Mouse (Mus musculus): ENCODE results near the gene Dtd1. TPM values are rescaled to one million over a fixed set of nuclear protein-coding genes. Genes with fewer than 3 reads are reported as not detected.

Gene Dtd1
- polyA plus RNA-seq, 1 experiment from 2014 or later, result 80.8 TPM

DNA sequence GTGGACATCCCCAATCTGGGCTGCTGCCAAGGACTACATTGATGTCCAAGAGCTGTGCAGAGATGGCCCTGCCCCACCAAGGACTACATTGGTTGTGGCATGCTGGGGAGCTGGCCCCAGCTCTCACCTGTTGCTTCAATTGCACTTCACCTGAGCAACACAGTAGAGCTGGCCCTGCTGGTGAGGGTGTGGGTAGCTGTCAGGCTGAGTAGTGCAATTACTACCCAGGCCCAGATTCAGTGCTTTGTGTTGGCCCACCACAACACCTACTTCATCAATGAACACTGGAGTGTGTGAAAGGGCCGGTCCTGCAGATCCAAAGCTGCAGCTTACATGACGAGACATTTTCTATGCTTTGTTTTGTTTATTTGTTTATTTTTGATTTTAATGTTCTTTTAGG, 93.1 kb downstream of the Dtd1 start:
- WGBS, result 95% methylated on average over 2 of the region's 2 CpGs
- H3K27me3 ChIP-seq, result no peaks in the 10 kb centered on the region

DNA sequence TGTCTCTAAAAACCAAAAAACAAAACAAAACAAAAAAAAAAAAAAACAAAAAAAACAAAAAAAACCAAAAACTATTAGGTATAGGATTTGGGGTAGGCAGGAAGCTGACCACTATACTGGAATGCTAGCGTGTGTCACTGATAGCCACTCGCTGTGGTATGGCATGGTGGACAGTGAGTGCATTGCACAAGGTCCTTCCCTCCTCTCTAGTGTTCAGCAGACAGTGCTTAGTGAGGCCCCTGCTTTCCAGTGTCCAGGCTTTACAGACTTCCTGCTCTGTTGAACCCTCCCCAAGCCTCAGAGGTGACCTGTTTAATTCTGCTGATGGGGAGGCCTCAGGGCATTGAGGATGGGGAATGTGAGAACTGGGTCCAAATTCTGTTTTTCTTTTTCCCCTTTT, 95.2 kb downstream of the Dtd1 start:
- ATAC-seq, result no peak
- no peaks in the 10 kb centered on the region for H3K27me3 ChIP-seq
- H3K9ac ChIP-seq (replicated peaks), result no peak overlapping the region
- H3K4me2 ChIP-seq (replicated peaks), result no peak overlapping the region
- H3K4me1 ChIP-seq (replicated peaks), result no peaks in the 10 kb centered on the region
- no peaks in the 10 kb centered on the region for H3K9me3 ChIP-seq
- no peak overlapping the region for H3K4me3 ChIP-seq (replicated peaks)
- no peak overlapping the region for H3K27ac ChIP-seq
- WGBS, result 94% methylated on average over 2 of the region's 2 CpGs
- no peaks in the 10 kb centered on the region for H3K36me3 ChIP-seq

More for the DNA sequence above, 93.1 kb downstream of the Dtd1 start:
- Histone ChIP-seq H3K4me2 (replicated peaks) (no peak overlapping the region), H3K4me3 (replicated peaks) (no peak overlapping the region), H3K9ac (replicated peaks) (no peak overlapping the region), H3K9me3 (no peaks in the 10 kb centered on the region), H3K4me1 (replicated peaks) (no peaks in the 10 kb centered on the region), H3K27ac (no peak overlapping the region), H3K36me3 (no peaks in the 10 kb centered on the region)
- no peak; the same call in 1 of the 2 replicates for ATAC-seq

DNA sequence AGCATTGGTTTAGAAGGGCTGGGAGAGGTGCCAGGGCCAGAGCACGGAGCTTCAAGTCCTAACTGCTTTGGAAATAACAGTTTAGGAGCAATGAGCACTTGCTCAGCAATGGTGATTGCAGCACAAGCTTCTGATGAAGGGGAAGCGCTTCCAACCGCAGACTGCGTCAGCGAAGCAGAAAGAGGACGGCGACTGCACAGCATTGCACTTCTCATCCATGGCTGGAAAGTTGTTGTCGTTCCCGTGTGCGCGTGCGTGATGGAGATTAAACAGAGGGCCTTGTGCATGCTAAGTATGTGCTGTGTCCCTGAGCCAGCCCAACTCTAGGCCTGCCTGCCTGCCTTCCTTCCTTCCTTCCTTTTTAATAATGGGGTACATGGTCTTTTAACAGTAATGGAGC, 98.3 kb downstream of the Dtd1 start:
- Histone ChIP-seq H3K36me3 (no peaks in the 10 kb centered on the region), H3K9ac (replicated peaks) (no peak overlapping the region), H3K27me3 (no peaks in the 10 kb centered on the region), H3K4me1 (replicated peaks) (no peaks in the 10 kb centered on the region), H3K4me2 (replicated peaks) (no peak overlapping the region), H3K4me3 (replicated peaks) (no peak overlapping the region), H3K27ac (no peak overlapping the region), H3K9me3 (no peaks in the 10 kb centered on the region)
- 93% methylated on average over 12 of the region's 12 CpGs for WGBS
- no peak for ATAC-seq

DNA sequence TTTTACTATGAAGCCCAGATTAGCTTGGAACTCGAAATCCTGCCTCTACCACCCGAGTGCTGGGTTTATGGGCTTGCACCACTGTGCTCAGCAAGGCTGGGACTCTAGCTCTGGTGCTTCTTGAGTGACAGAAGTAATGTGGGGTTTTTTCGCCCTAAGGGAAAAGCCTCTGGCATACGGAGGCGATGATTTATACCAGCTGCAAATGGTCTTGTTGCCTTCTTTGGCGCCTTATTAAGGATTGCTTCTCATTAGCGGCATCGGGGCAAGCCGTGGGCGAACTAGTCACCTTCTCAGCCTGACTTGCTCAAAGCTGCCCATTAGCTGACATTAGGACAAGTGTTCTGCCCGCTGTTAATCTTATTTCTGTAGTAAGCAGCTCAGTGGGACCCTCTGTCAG, 100.9 kb downstream of the Dtd1 start:
- H3K9me3 ChIP-seq, result no peaks in the 10 kb centered on the region
- WGBS, result 85% methylated on average over 11 of the region's 11 CpGs
- H3K27me3 ChIP-seq, result no peaks in the 10 kb centered on the region
- H3K4me3 ChIP-seq (replicated peaks), result no peak overlapping the region
- no peak overlapping the region for H3K27ac ChIP-seq
- H3K36me3 ChIP-seq, result no peaks in the 10 kb centered on the region
- ATAC-seq, result no peak
- H3K9ac ChIP-seq (replicated peaks), result no peak overlapping the region
- H3K4me2 ChIP-seq (replicated peaks), result no peak overlapping the region
- H3K4me1 ChIP-seq (replicated peaks), result no peaks in the 10 kb centered on the region

DNA sequence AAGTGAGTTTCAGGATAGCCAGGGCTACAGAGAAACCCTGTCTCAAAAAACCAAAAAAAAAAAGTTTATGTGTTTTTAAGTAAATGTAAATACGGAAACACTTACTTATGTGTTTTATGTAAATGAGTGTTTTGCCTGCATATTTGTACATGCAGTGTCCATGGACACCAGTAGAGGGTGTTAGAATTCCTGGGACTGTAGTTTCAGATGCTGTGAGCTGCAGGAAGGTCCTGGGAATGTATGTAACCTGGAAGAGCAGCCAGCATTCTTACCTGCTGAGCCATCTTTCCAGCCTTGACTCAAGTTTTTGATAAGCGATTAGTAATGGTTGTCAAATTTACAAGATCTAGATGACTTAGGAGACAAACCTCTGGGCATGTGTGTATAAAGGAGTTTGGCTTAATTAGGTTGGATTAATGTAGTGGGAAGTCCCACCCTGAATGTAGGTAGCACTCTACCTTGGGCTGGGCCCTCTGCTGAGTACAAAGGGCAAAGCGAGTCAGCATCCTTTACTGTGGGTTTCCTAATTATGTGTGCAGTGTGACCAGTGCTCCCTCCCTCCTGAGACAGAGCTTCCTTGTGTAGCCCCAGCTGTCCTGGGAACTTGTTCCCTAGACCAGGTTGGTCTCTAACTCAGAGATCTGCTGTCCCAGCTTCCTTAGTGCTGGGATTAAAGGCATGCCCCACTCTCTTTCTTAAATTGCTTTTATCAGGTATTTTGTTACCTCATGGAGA, 101.9 kb downstream of the Dtd1 start:
- H3K36me3 ChIP-seq, result no peaks in the 10 kb centered on the region
- ATAC-seq, result no peak
- 91% methylated on average over 3 of the region's 3 CpGs for WGBS

DNA sequence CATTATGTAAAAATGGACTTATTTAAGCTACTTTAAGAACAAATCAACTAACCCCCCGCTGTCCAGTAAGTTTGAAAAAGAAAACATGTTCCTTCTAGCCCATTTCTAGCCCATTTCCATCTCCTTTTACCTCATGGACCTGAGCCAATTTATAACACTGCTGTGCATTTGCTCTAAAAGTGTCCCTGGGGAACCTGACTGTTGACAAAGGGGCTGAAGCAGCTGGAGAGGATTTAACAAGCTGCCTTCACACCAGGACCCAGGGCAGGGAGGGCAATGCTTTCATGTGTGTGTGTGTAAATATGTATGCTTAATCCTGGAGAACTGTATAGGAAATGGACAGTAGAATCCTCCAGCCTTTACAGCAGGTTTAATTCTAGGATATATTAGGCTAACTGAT, 109.6 kb downstream of the Dtd1 start:
- Histone ChIP-seq H3K9ac (replicated peaks) (no peak overlapping the region), H3K4me3 (replicated peaks) (no peak overlapping the region), H3K4me1 (replicated peaks) (peaks cover 18% of the 10 kb centered on the region), H3K27me3 (no peaks in the 10 kb centered on the region), H3K9me3 (no peaks in the 10 kb centered on the region), H3K4me2 (replicated peaks) (no peak overlapping the region), H3K36me3 (no peaks in the 10 kb centered on the region), H3K27ac (no peak overlapping the region)
- 46% methylated on average over 1 of the region's 1 CpGs for WGBS
- ATAC-seq, result peak; percentile 77

More for the DNA sequence above, 101.9 kb downstream of the Dtd1 start:
- Histone ChIP-seq H3K27ac (no peak overlapping the region), H3K9me3 (no peaks in the 10 kb centered on the region), H3K4me1 (replicated peaks) (no peaks in the 10 kb centered on the region), H3K9ac (replicated peaks) (no peak overlapping the region), H3K4me2 (replicated peaks) (no peak overlapping the region), H3K4me3 (replicated peaks) (no peak overlapping the region), H3K27me3 (no peaks in the 10 kb centered on the region)

DNA sequence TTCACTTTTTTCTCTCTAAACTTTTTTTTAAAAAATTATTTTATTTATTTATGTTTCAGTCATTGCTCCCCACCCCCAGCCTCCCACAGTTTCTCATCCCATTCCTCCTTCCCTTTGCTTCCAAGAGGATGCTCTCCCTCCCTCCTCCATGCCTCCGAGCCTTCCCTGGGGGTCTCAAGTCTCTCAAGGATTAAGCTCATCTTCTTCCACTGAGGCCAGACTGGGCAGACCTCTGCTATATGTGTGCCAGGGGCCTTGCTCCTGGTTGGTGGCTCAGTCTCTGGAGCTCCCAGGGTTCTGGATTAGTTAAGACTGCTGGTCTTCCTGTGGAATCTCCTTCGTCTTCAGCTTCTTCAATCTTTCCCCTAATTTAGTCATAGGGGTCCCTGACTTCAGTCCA, 110.0 kb downstream of the Dtd1 start:
- Histone ChIP-seq H3K4me1 (replicated peaks) (peaks cover 18% of the 10 kb centered on the region), H3K4me3 (replicated peaks) (no peak overlapping the region), H3K9me3 (no peaks in the 10 kb centered on the region), H3K4me2 (replicated peaks) (no peak overlapping the region), H3K36me3 (no peaks in the 10 kb centered on the region), H3K9ac (replicated peaks) (no peak overlapping the region), H3K27me3 (no peaks in the 10 kb centered on the region), H3K27ac (peak overlapping the region; percentile 58)
- 62% methylated on average over 2 of the region's 2 CpGs for WGBS
- no peak for ATAC-seq

DNA sequence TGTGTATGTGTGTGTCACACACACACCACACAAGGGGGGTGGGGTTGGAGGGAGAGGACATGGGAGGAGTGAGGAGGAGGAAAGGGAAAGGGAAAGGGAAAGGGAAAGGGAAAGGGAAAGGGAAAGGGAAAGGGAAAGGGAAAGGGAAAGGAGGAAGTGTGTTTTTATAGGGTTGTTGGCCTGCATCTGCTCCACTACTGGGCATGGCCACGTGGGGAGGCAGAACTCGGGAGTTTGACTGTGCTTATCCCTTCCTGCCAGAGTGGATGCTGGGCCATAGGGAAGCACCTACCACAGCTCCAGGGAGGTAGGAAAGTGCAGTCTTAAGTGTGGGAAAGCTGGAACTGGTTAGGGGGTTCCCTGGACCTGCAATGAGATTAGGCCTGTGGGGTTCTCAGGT, 114.9 kb downstream of the Dtd1 start:
- WGBS, result 81% methylated on average over 2 of the region's 2 CpGs
- Histone ChIP-seq H3K4me1 (replicated peaks) (peaks cover 14% of the 10 kb centered on the region), H3K36me3 (no peaks in the 10 kb centered on the region), H3K9me3 (no peaks in the 10 kb centered on the region), H3K27ac (no peak overlapping the region), H3K4me2 (replicated peaks) (no peak overlapping the region), H3K4me3 (replicated peaks) (no peak overlapping the region), H3K27me3 (no peaks in the 10 kb centered on the region), H3K9ac (replicated peaks) (no peak overlapping the region)
- ATAC-seq, result no peak

DNA sequence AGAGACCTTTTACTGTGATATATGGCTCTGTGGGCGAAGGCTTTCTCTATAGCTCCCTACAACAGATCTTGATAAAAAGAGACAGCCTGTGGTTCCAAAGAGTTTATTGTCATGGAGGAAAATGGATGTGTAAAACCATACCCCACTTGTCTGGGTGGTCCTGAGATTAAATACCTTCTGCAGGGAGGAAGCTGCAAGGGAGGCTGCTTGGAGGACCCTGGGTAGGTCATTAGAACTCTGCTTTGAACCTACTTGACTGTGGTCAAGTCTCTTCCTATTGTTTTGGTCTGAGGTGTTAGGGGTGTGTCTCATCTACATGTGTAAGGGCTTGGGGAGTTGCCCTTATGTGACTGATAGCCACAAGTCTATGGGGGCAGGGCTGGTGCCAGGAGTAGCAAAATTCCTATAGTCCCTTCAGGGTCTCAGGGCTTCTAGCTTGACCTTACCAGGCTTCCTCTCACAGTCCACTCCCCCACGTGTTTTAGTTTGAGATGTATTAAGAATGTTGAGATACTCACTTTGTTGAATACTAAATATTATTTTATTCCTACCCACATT, 115.6 kb downstream of the Dtd1 start:
- H3K27ac ChIP-seq, result no peak overlapping the region
- no peaks in the 10 kb centered on the region for H3K36me3 ChIP-seq
- H3K4me2 ChIP-seq (replicated peaks), result no peak overlapping the region
- H3K4me3 ChIP-seq (replicated peaks), result no peak overlapping the region
- 0 out of 2 replicates have a peak, but pooled peaks have one; percentile 41 for ATAC-seq
- H3K9me3 ChIP-seq, result no peaks in the 10 kb centered on the region
- 72% methylated on average over 2 of the region's 2 CpGs for WGBS
- H3K9ac ChIP-seq (replicated peaks), result no peak overlapping the region
- H3K4me1 ChIP-seq (replicated peaks), result peaks cover 16% of the 10 kb centered on the region
- no peaks in the 10 kb centered on the region for H3K27me3 ChIP-seq

DNA sequence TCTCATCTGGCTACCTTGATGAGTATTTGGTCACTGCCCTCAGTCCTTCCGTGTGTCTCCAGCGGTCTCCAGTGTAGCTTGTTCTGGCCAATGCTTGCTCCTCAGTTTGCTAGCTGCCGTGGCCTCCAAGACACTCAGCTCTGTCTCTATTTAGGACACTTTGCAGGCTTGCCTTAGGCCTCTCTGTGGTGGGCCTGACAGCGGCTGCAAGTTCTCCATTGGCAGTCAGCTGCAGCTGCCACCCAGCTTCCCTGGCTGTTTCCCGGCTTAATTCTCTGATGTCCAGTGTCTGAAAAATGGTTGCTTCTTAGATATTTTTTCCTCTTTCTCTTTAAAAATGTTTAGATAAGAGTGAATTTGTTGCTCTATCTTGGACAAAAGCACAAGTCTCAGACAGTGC, 116.6 kb downstream of the Dtd1 start:
- Histone ChIP-seq H3K9me3 (no peaks in the 10 kb centered on the region), H3K4me2 (replicated peaks) (no peak overlapping the region), H3K9ac (replicated peaks) (no peak overlapping the region), H3K4me3 (replicated peaks) (no peak overlapping the region), H3K4me1 (replicated peaks) (peaks cover 23% of the 10 kb centered on the region), H3K27ac (no peak overlapping the region), H3K36me3 (no peaks in the 10 kb centered on the region), H3K27me3 (no peaks in the 10 kb centered on the region)
- WGBS, result 89% methylated on average over 5 of the region's 5 CpGs
- no peak for ATAC-seq

DNA sequence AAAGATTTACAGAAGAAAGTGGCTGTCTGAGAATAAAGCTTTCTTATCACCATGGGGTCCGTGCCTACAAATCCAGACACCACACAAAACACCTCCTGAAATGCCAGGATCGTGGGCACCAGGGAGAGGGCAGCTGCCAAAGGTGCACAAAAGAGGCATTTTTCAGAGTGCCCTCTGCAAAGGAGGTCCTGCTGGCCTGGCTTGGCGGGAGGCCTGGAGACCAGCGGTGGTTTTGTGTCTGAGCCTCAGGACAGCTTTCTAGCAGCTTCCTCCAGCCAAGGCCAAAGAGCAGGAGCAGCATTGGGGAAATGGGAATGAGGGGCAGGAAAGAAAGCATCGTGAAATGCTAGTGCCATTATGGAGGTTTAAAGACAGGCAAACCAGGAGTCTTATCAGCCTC, 118.6 kb downstream of the Dtd1 start:
- 55% methylated on average over 5 of the region's 5 CpGs for WGBS
- Histone ChIP-seq H3K9me3 (no peaks in the 10 kb centered on the region), H3K27ac (no peak overlapping the region), H3K27me3 (no peaks in the 10 kb centered on the region), H3K4me2 (replicated peaks) (no peak overlapping the region), H3K4me3 (replicated peaks) (no peak overlapping the region), H3K36me3 (no peaks in the 10 kb centered on the region), H3K9ac (replicated peaks) (no peak overlapping the region), H3K4me1 (replicated peaks) (peaks cover 23% of the 10 kb centered on the region)
- ATAC-seq, result no peak

DNA sequence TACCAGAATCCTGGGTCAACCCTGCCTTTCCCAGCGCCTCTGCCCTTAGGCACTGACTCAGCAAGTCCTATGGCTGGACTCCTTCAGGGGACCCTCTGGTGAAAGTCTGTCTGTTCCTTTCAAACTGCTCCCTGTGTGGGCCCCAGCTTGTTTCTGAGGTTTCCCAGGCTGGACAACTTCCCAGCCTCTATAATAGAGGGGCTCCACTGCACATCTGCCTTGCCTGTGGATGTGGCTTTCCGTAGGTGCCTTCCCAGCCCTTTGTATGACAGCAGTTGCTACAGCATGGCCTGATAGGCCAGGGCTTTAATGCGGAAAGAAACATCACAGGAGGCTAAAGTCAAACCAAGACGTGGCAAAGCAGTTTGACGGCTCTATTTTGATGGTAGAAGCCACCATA, 119.6 kb downstream of the Dtd1 start:
- Histone ChIP-seq H3K9ac (replicated peaks) (no peak overlapping the region), H3K36me3 (no peaks in the 10 kb centered on the region), H3K9me3 (no peaks in the 10 kb centered on the region), H3K27me3 (no peaks in the 10 kb centered on the region), H3K4me3 (replicated peaks) (no peak overlapping the region), H3K27ac (no peak overlapping the region), H3K4me1 (replicated peaks) (peaks cover 23% of the 10 kb centered on the region), H3K4me2 (replicated peaks) (no peak overlapping the region)
- 66% methylated on average over 5 of the region's 5 CpGs for WGBS
- no peak for ATAC-seq

DNA sequence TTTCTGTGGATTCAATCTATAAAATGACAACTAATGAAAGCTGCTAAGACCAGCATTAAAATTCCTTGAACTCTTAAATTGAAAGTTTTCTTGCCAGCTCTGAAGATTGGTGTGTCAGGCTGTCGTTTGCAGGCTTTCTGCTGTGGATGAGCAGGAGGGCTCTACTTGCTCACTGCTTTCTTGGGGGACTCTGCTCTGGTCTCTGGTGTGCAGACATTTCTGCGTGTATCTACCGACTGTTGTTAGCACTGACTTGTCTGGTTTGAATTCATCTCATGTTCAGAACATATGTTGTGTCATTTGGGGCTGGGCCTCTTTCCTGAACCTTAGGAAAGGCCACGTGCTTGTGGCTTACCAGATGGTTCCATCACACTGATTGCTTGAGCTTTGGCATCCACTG, 120.0 kb downstream of the Dtd1 start:
- Histone ChIP-seq H3K9me3 (no peaks in the 10 kb centered on the region), H3K4me3 (replicated peaks) (no peak overlapping the region), H3K27me3 (no peaks in the 10 kb centered on the region), H3K4me2 (replicated peaks) (no peak overlapping the region), H3K27ac (no peak overlapping the region), H3K36me3 (no peaks in the 10 kb centered on the region), H3K9ac (replicated peaks) (no peak overlapping the region), H3K4me1 (replicated peaks) (peaks cover 23% of the 10 kb centered on the region)
- ATAC-seq, result no peak
- WGBS, result 65% methylated on average over 4 of the region's 4 CpGs
